Mouse (Mus musculus) urinary bladder, postnatal 25 days (tissue): Measurements from ENCODE around the gene Padi1.

ENCODE experiments used
- DNase-seq: peaks from one replicate; pipeline ENCODE4 v3.0.0; 2022; ENCODE audit warnings: low spot score

Padi1 gene

DNA sequence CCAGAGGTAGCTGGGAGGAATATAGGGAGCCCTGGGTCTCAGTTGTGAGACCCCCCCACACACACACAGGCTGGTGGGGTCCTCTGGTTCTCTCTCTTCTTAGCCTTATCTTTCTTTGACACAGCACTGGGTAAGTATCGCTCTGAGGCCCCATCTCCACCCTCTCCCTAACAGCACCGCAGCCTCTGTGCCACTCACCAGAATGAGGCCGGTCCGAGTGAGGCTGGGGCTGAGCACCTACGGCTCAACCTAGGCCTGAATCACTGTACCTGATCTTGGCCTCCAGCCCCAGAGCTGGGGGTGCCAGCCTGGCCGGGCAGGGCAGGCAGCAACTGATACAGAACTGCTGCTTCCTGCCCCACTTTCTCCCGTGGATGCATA is 15.2 kb upstream of the Padi1 start:
- no peak for DNase-seq

DNA sequence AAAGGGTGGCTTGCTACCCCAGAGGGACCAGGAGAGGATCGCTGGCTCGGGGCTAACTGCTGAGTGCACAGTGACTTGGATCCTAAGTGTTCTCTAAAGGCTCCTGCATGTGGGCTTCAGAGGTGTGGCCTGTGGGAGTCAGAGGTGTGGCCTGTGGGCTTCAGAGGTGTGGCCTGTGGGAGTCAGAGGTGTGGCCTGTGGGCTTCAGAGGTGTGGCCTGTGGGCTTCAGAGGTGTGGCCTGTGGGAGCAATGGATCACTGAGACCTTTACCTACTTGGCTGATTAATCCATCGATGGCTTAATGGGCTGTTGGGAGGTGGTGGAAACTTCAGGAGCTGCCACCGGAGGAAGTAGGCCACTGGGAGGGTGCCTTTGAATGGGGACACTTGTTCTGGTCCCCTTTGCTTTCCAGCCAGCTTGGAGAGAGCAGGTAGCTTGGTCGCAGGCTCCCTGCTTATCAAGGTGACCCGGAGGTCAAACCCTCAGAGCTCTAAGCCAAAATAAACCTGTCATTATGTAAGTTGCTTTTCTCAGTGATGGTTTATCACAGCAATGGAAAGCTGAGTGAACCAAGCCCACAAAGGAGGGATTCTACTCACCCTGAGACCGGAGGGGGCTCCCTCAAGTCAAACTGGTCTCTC is 14.7 kb upstream of the Padi1 start:
- no peak for DNase-seq

DNA sequence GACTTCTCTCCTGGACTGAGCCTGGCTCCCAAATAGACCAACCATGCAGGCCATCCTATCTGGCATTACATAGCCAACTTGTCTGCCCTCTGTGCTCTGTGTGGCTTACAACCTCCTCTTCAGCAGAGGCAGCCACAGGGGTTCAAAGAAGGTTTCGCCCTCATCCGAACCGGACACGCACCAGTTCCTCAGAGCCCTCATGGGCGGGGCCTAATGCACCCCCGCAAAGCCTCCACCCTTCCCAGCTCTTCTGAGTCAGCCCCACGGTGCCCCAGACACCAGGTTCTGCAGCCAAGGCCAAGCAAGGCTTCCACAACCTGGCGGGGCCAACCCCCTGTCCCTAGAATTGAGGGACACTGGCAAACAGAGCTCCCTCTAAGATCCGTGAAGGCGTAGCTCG is 13.7 kb upstream of the Padi1 start:
- no peak for DNase-seq

DNA sequence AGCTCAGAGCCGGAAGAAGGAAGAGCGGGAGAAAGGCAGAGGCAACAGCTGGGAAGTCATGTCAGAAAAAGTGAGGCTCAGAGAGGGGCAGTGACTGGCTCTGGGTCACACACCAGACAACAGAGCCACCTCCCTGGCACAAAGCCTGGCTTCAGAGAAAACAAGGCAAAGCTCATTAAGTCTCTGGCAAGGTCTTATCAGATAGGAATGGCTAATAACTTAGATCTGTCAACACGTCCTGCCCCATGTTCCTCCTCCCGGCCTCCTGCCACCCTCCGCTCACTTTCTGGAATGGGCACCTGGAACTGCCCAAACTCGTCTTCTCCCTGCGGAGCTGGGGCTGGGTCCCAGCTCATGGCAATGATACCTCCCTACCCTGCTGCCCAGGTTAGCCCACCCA is 12.2 kb upstream of the Padi1 start:
- DNase-seq: no peak

DNA sequence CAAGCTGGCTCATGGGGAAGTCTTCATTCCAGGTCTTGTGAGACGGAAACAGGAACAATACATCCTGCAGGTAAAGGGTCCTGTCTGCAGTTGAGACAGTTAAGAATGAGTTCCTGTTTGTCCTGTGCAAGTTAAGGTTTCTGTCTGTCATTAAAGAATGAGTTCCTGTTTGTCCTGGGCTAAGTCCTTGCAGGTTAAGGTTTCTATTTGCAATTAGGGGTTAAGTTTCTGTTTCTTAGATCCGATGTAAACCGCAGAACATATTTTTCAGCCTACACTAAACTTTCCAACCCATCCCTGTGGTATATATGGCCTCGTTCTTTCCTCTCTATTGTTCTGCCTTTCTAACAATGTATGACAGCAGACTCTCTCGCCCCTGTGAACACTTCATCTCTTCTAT is 11.5 kb upstream of the Padi1 start:
- no peak for DNase-seq

DNA sequence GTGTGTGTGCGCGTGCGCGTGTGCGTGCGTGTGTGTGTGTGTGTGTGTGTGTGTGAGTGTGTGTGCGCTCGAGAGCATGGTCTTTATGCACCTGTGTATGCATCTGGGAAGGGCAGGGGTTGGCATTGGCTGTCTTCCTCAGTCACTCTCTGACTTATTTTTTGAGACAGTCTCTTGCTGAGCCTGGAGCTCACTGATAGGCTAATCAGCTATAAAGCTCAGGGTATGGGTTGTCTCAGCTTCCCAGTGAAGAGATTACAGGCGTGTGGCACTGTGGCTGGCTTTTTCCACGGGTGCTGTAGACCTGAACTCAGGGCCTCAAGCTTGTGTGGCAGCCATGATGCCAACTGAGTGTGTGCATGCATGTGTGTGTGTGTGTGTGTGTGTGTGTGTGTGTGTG is 9.6 kb upstream of the Padi1 start:
- DNase-seq: no peak

DNA sequence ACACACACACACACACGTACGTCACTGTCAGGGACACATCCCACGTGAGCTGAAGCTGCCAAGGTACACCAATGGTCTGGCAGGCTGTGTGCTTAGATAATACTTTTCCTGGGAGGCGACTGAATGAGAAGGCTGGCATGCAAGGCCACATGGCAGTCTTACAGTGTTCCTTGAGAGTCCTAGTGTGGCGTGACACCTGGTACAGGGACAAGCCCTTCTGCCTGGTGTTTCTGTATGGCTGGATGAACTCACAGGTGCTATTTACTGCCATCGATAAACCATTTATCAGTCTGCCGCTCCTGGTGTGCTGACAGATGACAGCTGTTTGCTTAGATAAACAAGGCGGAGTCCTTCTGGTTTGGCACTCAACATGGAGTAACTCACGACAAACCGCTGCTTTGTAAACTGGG is 8.9 kb upstream of the Padi1 start:
- DNase-seq: no peak

DNA sequence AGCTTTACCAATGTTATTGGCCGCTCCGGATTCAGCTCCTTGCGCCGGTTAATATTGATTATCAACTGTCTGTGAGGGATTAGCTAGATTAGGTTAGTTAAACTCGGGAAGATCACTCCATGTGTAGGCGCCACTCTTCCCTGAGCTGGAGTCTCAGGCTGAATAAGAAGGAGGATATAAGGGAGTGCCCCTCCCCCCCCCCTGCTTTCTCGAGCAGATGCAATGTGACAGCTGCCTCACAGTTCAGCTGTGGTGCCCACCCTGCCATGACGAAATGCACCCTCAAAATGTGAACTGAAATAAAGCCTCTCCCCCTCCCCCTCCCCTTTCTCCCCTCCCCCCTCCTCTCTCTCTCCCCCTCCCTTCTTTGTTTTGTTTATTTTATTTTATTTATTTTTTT is 8.0 kb upstream of the Padi1 start:
- no peak for DNase-seq

DNA sequence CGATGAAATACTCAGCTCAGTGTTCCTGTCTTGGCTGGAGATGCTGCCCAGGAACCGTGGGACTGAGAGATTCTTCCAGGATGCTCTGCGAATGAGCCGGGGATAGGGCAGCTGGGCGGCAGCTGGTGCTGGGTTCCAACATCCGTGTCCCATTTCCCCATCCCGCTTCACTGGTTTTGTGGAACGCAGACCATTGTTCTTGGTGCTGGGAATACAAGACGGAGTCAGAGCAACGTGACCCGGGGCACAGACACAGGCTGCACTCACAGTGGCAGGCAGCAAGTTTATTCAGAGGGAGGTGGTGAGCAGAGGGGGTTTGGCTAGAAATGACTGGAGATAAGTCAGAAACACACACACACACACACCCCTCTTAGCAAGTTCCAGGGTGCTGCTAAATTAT is 3.7 kb upstream of the Padi1 start:
- DNase-seq: no peak

DNA sequence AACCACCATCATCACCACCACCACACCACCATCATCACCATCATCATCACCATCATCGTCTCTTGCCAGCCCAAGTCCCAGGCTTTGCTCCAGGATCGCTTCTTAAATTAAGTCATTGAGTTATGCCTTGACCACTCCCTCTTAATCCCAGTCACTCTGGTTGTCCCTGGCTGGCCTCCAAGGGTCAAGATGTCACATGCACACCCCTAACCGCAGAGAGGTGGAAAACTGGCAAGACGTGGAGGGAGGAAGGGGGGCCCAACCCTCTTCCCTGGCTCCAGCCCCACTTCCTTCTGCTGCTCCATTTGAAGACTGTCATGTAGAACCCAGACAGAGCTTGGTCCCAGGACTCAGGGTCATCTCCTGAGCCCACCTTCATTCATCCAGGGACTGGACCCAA is 587 bp downstream of the Padi1 start:
- no peak for DNase-seq

DNA sequence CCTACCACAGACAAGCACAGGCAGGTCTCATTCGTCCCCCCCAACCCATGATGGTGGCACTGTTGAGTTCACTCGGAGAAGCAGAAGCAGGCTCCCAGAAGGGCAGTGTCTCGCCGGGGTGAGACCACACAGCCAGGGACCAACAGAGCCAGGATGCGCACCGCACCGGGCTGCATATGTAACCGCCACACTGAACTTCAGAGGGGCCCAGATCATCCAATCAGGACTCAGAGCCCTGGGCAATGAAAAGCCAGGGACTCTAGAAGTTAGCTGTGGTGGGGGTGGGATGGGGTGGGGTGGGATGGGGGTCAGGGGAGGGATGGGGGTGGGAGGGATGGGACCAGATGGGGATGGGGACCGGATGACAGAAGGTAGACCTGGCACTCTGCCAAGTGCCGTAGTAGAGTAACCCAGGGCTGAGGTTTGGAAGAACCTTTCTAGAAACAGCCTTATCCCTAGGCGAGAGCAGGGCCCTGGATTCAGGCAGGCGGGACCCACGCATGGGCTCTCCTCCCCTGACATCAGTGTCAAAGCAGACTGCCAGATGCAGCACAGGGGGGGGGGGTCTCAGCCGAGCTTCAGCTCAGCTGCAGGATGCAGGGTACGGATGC is 1.8 kb downstream of the Padi1 start:
- no peak for DNase-seq

DNA sequence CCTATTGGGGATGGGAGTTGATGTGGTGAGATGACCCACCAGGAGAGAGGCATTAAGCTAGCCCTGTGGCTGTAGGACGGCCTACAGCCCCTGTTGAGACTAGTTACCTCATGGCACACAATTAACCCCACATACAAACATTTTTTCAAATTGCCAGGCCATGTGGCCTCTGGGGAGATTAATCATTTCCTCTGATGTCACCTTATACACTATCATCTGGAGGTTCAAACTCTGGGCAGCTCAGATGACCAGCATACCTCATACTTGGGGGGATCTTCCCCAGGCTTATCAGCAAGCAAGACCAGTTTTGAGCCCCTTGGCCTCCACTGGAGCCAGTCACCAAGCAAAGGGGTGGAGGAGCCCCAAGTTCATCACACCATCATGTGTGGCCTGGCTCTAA is 2.7 kb downstream of the Padi1 start:
- no peak for DNase-seq

DNA sequence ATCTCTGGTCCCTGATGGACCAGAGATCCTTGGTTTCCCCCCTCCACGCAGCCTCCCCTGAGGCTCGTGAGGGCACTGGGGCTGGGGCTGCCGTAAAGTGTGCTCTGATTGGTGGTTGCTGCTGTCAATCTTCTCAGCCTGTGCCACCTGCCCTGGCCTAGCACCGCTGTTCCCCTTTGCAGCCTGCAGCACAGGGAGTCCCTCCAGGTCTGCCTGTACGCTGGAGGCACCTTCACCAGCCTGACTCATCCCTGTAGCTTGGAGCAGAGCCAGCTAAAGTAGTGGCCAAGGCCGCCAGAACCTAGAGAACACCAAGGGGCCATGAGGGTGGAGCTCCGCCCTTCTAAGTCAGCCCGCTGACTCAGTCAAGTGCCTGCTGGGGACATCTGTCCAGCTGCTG is 7.7 kb downstream of the Padi1 start:
- peak; percentile 32 for DNase-seq

DNA sequence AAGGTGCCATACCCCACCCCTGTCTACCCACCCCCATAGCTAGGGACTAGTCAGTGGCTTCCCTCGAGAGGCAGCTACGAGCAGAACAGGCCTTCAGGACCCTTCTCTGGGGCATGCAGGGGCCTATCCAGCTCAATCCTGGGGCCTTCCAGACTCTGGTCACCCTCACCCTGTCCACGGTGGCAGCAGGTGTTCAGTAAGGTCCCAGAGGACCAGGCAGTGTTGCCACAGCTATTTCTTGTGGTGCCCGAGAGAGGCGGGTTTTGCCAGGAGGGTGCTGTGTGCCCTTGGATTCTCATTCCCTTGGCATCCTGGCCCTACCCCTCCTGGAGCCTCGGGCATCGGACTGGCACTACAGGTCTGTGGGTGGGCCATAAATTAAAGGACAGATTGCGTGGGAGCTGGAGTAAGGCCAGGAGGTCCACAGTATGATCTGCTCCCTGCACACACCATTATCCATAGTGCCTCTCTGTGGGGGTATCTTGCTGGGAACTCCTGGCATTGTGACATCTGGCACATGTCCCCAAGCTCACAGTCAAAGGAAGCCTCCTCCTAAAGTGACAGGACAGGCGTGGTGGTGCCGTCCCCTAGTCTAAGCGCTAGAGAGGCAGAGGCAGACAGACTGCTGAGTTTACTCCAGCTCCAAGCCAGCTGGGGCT is 9.2 kb downstream of the Padi1 start:
- DNase-seq: no peak

DNA sequence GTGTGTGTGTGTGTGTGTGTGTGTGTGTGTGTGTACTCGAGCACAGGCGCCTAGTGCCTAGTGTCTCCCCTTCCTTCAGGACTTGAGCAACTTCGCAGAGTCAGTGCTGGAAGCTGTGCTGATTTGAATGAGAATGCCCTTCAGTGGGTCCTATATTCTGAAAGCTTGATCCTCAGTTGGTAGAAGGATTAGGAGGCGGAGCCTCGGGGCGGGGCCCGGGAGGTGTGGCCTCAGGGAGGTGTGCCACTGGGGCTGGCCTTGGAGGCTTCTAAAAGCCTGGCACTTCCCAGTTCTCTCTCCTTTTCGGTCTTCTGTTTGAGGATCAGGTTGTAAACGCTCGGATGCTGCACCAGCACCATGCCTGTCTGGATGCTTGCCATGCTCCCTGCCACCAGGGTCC is 9.9 kb downstream of the Padi1 start:
- DNase-seq: no peak

DNA sequence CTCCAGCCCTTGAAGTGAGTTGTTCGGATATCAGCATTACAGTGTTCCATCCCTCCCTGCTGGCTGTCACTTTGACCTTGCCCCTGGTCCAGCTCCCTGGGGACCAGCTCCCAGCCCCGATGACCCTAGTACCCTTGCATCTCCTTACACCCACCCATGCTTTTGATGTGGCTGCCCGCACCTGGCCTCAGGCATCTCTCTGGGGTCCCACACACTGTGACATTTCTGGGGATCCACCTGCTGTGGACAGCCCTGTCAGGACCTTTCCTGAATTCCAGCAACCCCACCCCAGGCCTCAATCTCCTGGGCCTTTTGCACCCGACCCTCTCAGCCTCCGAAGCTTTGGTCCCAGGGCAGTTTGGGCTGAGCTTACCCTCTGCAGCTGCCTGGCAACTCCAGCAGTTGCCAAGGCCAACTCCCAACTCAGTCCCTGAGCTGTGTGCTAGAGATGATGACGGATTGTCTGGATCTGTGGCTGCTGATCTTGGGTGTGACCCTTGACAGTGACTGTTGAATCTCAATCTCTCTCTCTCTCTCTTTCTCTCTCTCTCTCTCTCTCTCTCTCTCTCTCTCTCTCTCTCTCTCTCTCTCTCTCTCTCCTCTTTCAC is 11.1 kb downstream of the Padi1 start:
- no peak for DNase-seq

DNA sequence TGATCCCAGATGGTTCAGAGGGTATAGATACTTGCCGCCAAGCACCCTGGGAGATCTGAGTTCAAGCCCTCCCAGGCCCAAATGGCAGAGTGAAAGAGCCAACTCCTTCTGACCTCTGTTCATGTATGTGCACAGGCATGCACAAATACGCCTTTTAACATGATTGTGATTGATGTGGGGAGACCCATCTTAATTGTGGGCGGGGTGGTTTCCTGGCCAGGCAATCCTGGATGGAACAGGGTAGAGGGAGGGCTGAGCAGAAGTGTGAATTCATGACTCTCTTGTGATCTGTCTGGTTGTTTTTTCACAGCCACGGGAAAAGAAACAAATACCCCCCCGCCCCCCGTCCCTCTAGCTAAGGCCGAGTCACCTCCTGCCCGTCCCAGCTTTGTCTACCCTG is 12.8 kb downstream of the Padi1 start:
- DNase-seq: no peak

DNA sequence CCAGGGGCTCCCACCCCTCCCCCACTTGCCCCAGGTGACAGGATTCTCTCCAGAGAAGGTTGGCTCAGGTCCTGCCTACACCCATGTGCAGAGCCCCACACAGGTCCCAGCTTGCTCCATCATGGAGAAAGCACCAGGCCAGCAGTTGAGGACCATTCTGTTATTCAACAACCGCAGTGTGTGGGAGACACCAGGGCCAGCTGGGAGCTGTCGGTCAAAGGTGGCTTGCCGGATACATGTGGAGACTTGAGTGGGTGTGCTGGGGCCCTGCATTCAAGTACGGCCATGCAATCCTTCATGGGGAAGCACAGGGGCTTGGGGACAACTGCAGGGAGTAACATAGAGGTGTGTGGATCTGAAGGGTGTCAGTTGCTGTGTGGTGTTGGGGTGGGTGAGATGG is 13.8 kb downstream of the Padi1 start:
- no peak for DNase-seq

DNA sequence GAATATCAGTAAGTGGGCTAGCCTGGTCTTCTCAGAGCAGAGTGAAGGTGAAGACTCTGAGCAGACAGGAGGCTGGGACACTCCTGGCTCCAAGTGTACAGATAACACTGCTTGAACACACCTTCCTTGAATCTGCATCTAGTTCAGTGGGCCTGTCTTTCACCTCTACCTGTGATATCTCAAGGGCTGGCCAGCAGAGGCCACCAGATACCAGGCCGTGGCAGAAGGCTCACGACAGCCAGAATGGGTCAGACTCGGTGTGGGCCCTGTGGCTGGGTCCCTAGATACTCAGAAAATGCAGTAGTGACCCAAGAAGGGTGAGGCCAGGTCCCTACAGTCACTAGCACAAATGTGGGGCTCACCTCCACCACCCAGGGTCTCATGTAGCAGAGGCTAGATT is 18.3 kb downstream of the Padi1 start:
- no peak for DNase-seq

DNA sequence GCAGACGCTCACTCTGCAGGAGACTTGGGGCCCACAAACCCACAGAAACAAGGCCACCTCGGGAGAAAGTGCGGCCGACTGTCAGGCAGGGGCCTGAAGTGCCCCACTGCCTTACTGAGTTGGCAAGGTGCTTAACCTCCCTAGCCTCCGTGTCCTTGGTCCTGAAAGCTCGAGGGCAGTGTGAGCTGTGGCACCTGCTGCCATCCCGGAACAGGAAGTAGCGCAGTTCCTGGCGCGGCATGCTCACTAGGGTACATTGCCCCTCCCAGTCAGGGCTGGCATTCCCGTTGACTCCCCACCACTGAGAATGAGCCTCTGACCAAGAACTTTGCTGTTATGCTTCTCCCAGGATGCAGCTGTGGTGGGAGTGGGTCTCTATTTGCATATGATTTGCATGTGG is 19.6 kb downstream of the Padi1 start:
- no peak for DNase-seq

DNA sequence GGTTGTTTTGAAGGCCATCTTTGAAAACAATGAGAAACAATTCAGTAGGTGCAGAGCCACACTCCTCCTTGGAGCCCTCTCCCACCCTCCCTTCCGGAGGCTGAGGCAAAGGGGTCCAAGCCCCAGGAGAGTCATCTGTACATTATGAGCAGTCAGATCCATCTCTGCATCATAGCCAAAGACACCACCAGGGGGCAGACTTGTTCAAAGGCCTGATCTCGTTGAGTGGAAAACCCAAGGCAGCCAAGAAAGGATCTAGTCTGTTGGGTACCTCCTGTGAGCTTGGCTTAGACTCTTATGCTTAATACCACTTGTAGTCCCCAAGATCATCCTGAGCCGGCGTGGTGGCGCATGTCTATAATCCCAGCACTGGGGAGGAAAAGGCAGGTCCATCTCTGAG is 23.6 kb downstream of the Padi1 start:
- DNase-seq: peak; percentile 52

DNA sequence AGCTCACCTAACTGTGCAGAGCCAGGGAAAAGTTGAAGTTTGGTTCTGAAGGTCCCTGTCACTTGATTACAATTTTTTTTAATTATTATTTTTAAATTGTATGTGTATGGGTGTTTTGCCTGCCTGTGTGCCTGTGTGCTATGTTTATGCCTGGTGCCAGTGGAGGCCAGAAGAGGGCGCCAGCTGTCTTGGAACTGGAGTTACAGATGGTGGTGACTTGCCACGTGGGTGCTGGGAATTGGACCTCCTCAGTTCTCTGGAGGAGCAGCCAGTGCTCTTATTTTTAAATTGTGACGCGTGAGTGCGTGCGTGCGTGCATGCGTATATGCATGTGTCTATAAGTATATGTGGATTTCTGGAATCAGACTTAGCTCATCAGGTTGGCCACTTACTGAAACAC is 28.2 kb downstream of the Padi1 start:
- DNase-seq: no peak
